Mouse (Mus musculus): Measurements from ENCODE around the gene Gldn.

Gldn gene

GRCm38 (mm10) chr9:54286331-54286987, at the start of gene Gldn:
TSS of gene Gldn (plus strand) at chr9:54286486.
- in situ Hi-C loops (cut with MboI; ENCODE audit: low pct_unique_long_range_greater_than_20kb in 1 of 2, low sequenced_read_pairs in 2 of 2, unreplicated experiment in 1 of 2), result no loop called here

GRCm38 (mm10) chr9:54244869-54245665, 41.2 kb upstream of the Gldn start:
- in situ Hi-C loops (cut with MboI; ENCODE audit: low pct_unique_long_range_greater_than_20kb in 1 of 2, low sequenced_read_pairs in 2 of 2, unreplicated experiment in 1 of 2), result no loop called here

GRCm38 (mm10) chr9:54264754-54265153, 21.5 kb upstream of the Gldn start:
- in situ Hi-C loops (cut with MboI; ENCODE audit: low pct_unique_long_range_greater_than_20kb in 1 of 2, low sequenced_read_pairs in 2 of 2, unreplicated experiment in 1 of 2), result no loop called here

GRCm38 (mm10) chr9:54268010-54268409, 18.3 kb upstream of the Gldn start, which contains the start of gene Cyp19a1:
TSS of gene Cyp19a1 (minus strand) at chr9:54268110.
- in situ Hi-C loops (cut with MboI; ENCODE audit: low pct_unique_long_range_greater_than_20kb in 1 of 2, low sequenced_read_pairs in 2 of 2, unreplicated experiment in 1 of 2), result no loop called here

GRCm38 (mm10) chr9:54269987-54270386, 16.3 kb upstream of the Gldn start:
- in situ Hi-C loops (cut with MboI; ENCODE audit: low pct_unique_long_range_greater_than_20kb in 1 of 2, low sequenced_read_pairs in 2 of 2, unreplicated experiment in 1 of 2), result no loop called here

GRCm38 (mm10) chr9:54270889-54271288, 15.4 kb upstream of the Gldn start:
- in situ Hi-C loops (cut with MboI; ENCODE audit: low pct_unique_long_range_greater_than_20kb in 1 of 2, low sequenced_read_pairs in 2 of 2, unreplicated experiment in 1 of 2), result no loop called here

- in situ Hi-C loops (cut with MboI; ENCODE audit: low pct_unique_long_range_greater_than_20kb in 1 of 2, low sequenced_read_pairs in 2 of 2, unreplicated experiment in 1 of 2), result no loop called here
Observed at GRCm38 (mm10) chr9:54275283-54275682, 11.0 kb upstream of the Gldn start.

GRCm38 (mm10) chr9:54279046-54279589, 7.2 kb upstream of the Gldn start:
- in situ Hi-C loops (cut with MboI; ENCODE audit: low pct_unique_long_range_greater_than_20kb in 1 of 2, low sequenced_read_pairs in 2 of 2, unreplicated experiment in 1 of 2), result no loop called here

- in situ Hi-C loops (cut with MboI; ENCODE audit: low pct_unique_long_range_greater_than_20kb in 1 of 2, low sequenced_read_pairs in 2 of 2, unreplicated experiment in 1 of 2), result no loop called here
Observed at GRCm38 (mm10) chr9:54287804-54288203, 1.5 kb downstream of the Gldn start.

- in situ Hi-C loops (cut with MboI; ENCODE audit: low pct_unique_long_range_greater_than_20kb in 1 of 2, low sequenced_read_pairs in 2 of 2, unreplicated experiment in 1 of 2), result no loop called here
Observed at GRCm38 (mm10) chr9:54299389-54299788, 13.1 kb downstream of the Gldn start.

- in situ Hi-C loops (cut with MboI; ENCODE audit: low pct_unique_long_range_greater_than_20kb in 1 of 2, low sequenced_read_pairs in 2 of 2, unreplicated experiment in 1 of 2), result loop anchor here in 1 of 2 experiments (25.0 kb wide), 1 partner anchor 312 kb away; the partner anchor contains the start of gene Elmod1
Observed at GRCm38 (mm10) chr9:54299792-54300191, 13.5 kb downstream of the Gldn start.

GRCm38 (mm10) chr9:54301255-54301654, 15.0 kb downstream of the Gldn start:
- in situ Hi-C loops (cut with MboI; ENCODE audit: low pct_unique_long_range_greater_than_20kb in 1 of 2, low sequenced_read_pairs in 2 of 2, unreplicated experiment in 1 of 2), result loop anchor here in 1 of 2 experiments (25.0 kb wide), 1 partner anchor 314 kb away; the partner anchor contains the start of gene Elmod1

- in situ Hi-C loops (cut with MboI; ENCODE audit: low pct_unique_long_range_greater_than_20kb in 1 of 2, low sequenced_read_pairs in 2 of 2, unreplicated experiment in 1 of 2), result loop anchor here in 1 of 2 experiments (25.0 kb wide), 1 partner anchor 321 kb away; the partner anchor contains the start of gene Elmod1
Observed at GRCm38 (mm10) chr9:54308209-54308608, 21.9 kb downstream of the Gldn start.

GRCm38 (mm10) chr9:54308751-54309358, 22.6 kb downstream of the Gldn start:
- in situ Hi-C loops (cut with MboI; ENCODE audit: low pct_unique_long_range_greater_than_20kb in 1 of 2, low sequenced_read_pairs in 2 of 2, unreplicated experiment in 1 of 2), result loop anchor here in 1 of 2 experiments (25.0 kb wide), 1 partner anchor 322 kb away; the partner anchor contains the start of gene Elmod1

- in situ Hi-C loops (cut with MboI; ENCODE audit: low pct_unique_long_range_greater_than_20kb in 1 of 2, low sequenced_read_pairs in 2 of 2, unreplicated experiment in 1 of 2), result loop anchor here in 1 of 2 experiments (25.0 kb wide), 1 partner anchor 329 kb away; the partner anchor contains the start of gene Elmod1
Observed at GRCm38 (mm10) chr9:54316363-54316762, 30.1 kb downstream of the Gldn start.

GRCm38 (mm10) chr9:54323456-54323855, 37.2 kb downstream of the Gldn start:
- in situ Hi-C loops (cut with MboI; ENCODE audit: low pct_unique_long_range_greater_than_20kb in 1 of 2, low sequenced_read_pairs in 2 of 2, unreplicated experiment in 1 of 2), result loop anchor here in 1 of 2 experiments (5.0 to 25.0 kb wide), 2 partner anchors 126 to 336 kb away; partner anchors contain the start of gene Elmod1

GRCm38 (mm10) chr9:54329201-54329600, 42.9 kb downstream of the Gldn start:
- in situ Hi-C loops (cut with MboI; ENCODE audit: low pct_unique_long_range_greater_than_20kb in 1 of 2, low sequenced_read_pairs in 2 of 2, unreplicated experiment in 1 of 2), result no loop called here

GRCm38 (mm10) chr9:54335582-54335981, 49.3 kb downstream of the Gldn start:
- in situ Hi-C loops (cut with MboI; ENCODE audit: low pct_unique_long_range_greater_than_20kb in 1 of 2, low sequenced_read_pairs in 2 of 2, unreplicated experiment in 1 of 2), result loop anchor here in 1 of 2 experiments (10.0 kb wide), 1 partner anchor 141 kb away; no protein-coding TSS in a partner anchor
